Mouse (Mus musculus): Measurements from ENCODE around the gene Smarca1. TPM values are rescaled to one million over a fixed set of nuclear protein-coding genes. Genes with fewer than 3 reads are reported as not detected.

Gene Smarca1
- polyA plus RNA-seq, 1 experiment = 6.1 TPM

- Histone ChIP-seq H3K27me3 (ENCODE audit: control insufficient read depth, insufficient read depth, low read length) (no peaks in the 10 kb centered on the region), H3K4me3 (replicated peaks; ENCODE audit: insufficient read depth, low read depth, low read length) (no peak overlapping the region), H3K4me1 (ENCODE audit: control insufficient read depth, insufficient read depth, low read length) (no peaks in the 10 kb centered on the region), H3K27ac (ENCODE audit: insufficient read depth, low read length) (no peak overlapping the region)
- DNase-seq = no peak
- no peak for TF ChIP-seq CTCF (IDR thresholded peaks at IDR 0.05; ENCODE audit: borderline replicate concordance, insufficient read depth, low read depth, low read length)
- WGBS = 74% methylated on average over 7 of the region's 7 CpGs
Observed at GRCm38 (mm10) chrX:47913543-47913938, 20.8 kb upstream of the Smarca1 start.

- no peaks in the 10 kb centered on the region for H3K4me1 ChIP-seq (ENCODE audit: control insufficient read depth, insufficient read depth, low read length)
- no peak overlapping the region for H3K27ac ChIP-seq (ENCODE audit: insufficient read depth, low read length)
- DNase-seq = peak; percentile 19 to 26
- WGBS = 4% methylated on average over 8 of the region's 8 CpGs
- TF ChIP-seq POLR2A (IDR thresholded peaks at IDR 0.05; ENCODE audit: borderline replicate concordance, insufficient read depth, low read length) = no peak
- no peak for TF ChIP-seq CTCF (IDR thresholded peaks at IDR 0.05; ENCODE audit: borderline replicate concordance, insufficient read depth, low read depth, low read length)
- peak overlapping the region; percentile 93 for H3K4me3 ChIP-seq (replicated peaks; ENCODE audit: insufficient read depth, low read depth, low read length)
- H3K27me3 ChIP-seq (ENCODE audit: control insufficient read depth, insufficient read depth, low read length) = no peaks in the 10 kb centered on the region
Observed at GRCm38 (mm10) chrX:47912904-47913542, 20.2 kb upstream of the Smarca1 start.

GRCm38 (mm10) chrX:47912306-47912792 is 19.6 kb upstream of the Smarca1 start, which contains the start of gene Ocrl:
Ocrl (plus strand) TSS chrX:47912387.
- Histone ChIP-seq H3K4me1 (ENCODE audit: control insufficient read depth, insufficient read depth, low read length) (no peaks in the 10 kb centered on the region), H3K4me3 (replicated peaks; ENCODE audit: insufficient read depth, low read depth, low read length) (peak within 1 kb of the TSS; percentile 93), H3K27ac (ENCODE audit: insufficient read depth, low read length) (no peak within 1 kb of the TSS; the same call in 1 of the 2 replicates), H3K27me3 (ENCODE audit: control insufficient read depth, insufficient read depth, low read length) (no peaks in the 10 kb centered on the region)
- 11% methylated on average over 30 of the region's 35 CpGs for WGBS
- TF ChIP-seq CTCF (IDR thresholded peaks at IDR 0.05; ENCODE audit: borderline replicate concordance, insufficient read depth, low read depth, low read length) = peak; percentile 63
- 0 out of 2 replicates have a peak, but pooled peaks have one; percentile 21 for TF ChIP-seq POLR2A (IDR thresholded peaks at IDR 0.05; ENCODE audit: borderline replicate concordance, insufficient read depth, low read length)
- peak; percentile 75 to 83 for DNase-seq

- TF ChIP-seq CTCF (IDR thresholded peaks at IDR 0.05; ENCODE audit: borderline replicate concordance, insufficient read depth, low read depth, low read length) = no peak
- no peak for TF ChIP-seq POLR2A (IDR thresholded peaks at IDR 0.05; ENCODE audit: borderline replicate concordance, insufficient read depth, low read length)
- peak overlapping the region; percentile 77 for H3K4me3 ChIP-seq (replicated peaks; ENCODE audit: insufficient read depth, low read depth, low read length)
- H3K27ac ChIP-seq (ENCODE audit: insufficient read depth, low read length) = no peak overlapping the region
- DNase-seq = peak; percentile 39 to 47
- 4% methylated on average over 28 of the region's 36 CpGs for WGBS
- H3K27me3 ChIP-seq (ENCODE audit: control insufficient read depth, insufficient read depth, low read length) = no peaks in the 10 kb centered on the region
- peaks cover 3% of the 10 kb centered on the region; the same call in 1 of the 2 replicates for H3K4me1 ChIP-seq (ENCODE audit: control insufficient read depth, insufficient read depth, low read length)
Observed at GRCm38 (mm10) chrX:47891907-47892430, 805 bp downstream of the Smarca1 start.

- Histone ChIP-seq H3K4me3 (replicated peaks; ENCODE audit: insufficient read depth, low read depth, low read length) (peak overlapping the region; percentile 77), H3K27me3 (ENCODE audit: control insufficient read depth, insufficient read depth, low read length) (no peaks in the 10 kb centered on the region), H3K4me1 (ENCODE audit: control insufficient read depth, insufficient read depth, low read length) (peaks cover 3% of the 10 kb centered on the region; the same call in 1 of the 2 replicates), H3K27ac (ENCODE audit: insufficient read depth, low read length) (no peak overlapping the region)
- peak in 1 of 2 experiments; percentile 3 for DNase-seq
- 6% methylated on average over 11 of the region's 12 CpGs for WGBS
- TF ChIP-seq POLR2A (IDR thresholded peaks at IDR 0.05; ENCODE audit: borderline replicate concordance, insufficient read depth, low read length) (no peak), CTCF (IDR thresholded peaks at IDR 0.05; ENCODE audit: borderline replicate concordance, insufficient read depth, low read depth, low read length) (no peak)
Observed at GRCm38 (mm10) chrX:47891243-47891906, 1.4 kb downstream of the Smarca1 start.

- DNase-seq = no peak
- 74% methylated on average over 2 of the region's 2 CpGs for WGBS
- H3K27ac ChIP-seq (ENCODE audit: insufficient read depth, low read length) = no peak overlapping the region
- H3K27me3 ChIP-seq (ENCODE audit: control insufficient read depth, insufficient read depth, low read length) = no peaks in the 10 kb centered on the region
- peaks cover 3% of the 10 kb centered on the region; the same call in 1 of the 2 replicates for H3K4me1 ChIP-seq (ENCODE audit: control insufficient read depth, insufficient read depth, low read length)
- no peak for TF ChIP-seq POLR2A (IDR thresholded peaks at IDR 0.05; ENCODE audit: borderline replicate concordance, insufficient read depth, low read length)
- no peak for TF ChIP-seq CTCF (IDR thresholded peaks at IDR 0.05; ENCODE audit: borderline replicate concordance, insufficient read depth, low read depth, low read length)
- no peak overlapping the region for H3K4me3 ChIP-seq (replicated peaks; ENCODE audit: insufficient read depth, low read depth, low read length)
Observed at GRCm38 (mm10) chrX:47887401-47887800, 5.4 kb downstream of the Smarca1 start.

- 87% methylated on average over 6 of the region's 6 CpGs for WGBS
- Histone ChIP-seq H3K4me1 (ENCODE audit: control insufficient read depth, insufficient read depth, low read length) (no peaks in the 10 kb centered on the region), H3K27me3 (ENCODE audit: control insufficient read depth, insufficient read depth, low read length) (no peaks in the 10 kb centered on the region), H3K4me3 (replicated peaks; ENCODE audit: insufficient read depth, low read depth, low read length) (no peak overlapping the region), H3K27ac (ENCODE audit: insufficient read depth, low read length) (no peak overlapping the region)
- no peak for DNase-seq
- no peak for TF ChIP-seq CTCF (IDR thresholded peaks at IDR 0.05; ENCODE audit: borderline replicate concordance, insufficient read depth, low read depth, low read length)
- no peak for TF ChIP-seq POLR2A (IDR thresholded peaks at IDR 0.05; ENCODE audit: borderline replicate concordance, insufficient read depth, low read length)
Observed at GRCm38 (mm10) chrX:47882813-47883212, 10.0 kb downstream of the Smarca1 start.
